Mouse (Mus musculus) liver (tissue): ENCODE measurements around the gene Aoc1.
"Not testable (repeated sequence)": the region's sequence is repeated elsewhere in the genome, so short reads cannot be mapped to it uniquely, and the experiment has no call there.

Experiments
- DNase-seq: peaks from one replicate; pipeline ENCODE4 v3.0.0-alpha.2; 2020; ENCODE audit warnings: mixed read lengths

The Aoc1 gene

DNA sequence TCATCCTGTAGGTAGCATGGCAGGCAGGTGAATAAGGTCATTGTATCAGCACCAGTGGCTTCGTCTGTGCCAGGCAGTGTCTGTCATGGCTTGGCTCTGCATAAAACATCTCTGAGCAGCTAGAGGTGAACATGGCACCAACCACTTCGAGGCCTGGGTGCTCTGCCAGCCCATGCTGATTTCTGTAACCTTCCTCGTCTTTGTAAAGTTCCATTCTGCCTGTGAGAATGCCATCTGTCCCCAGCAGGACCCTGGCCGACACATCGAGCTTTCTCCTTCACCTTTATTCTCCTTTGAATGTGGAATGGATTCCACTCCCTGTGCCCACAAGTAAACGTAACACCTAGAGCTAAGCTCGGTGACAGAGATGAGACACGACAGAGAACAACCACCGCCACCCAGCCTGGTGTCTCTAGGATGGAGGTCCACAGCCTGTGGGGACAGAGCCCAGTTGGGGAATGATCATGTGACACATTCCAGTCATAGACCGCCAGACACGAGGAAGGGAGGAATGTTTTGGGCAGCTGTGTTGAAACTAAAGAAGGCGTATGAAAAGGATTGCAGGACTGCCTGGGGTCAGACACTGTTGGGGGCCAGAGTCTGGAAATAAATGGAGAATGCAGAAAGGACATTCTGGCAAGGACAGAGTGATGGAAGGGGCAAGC, 10.9 kb upstream of the Aoc1 start:
- no peak for DNase-seq

DNA sequence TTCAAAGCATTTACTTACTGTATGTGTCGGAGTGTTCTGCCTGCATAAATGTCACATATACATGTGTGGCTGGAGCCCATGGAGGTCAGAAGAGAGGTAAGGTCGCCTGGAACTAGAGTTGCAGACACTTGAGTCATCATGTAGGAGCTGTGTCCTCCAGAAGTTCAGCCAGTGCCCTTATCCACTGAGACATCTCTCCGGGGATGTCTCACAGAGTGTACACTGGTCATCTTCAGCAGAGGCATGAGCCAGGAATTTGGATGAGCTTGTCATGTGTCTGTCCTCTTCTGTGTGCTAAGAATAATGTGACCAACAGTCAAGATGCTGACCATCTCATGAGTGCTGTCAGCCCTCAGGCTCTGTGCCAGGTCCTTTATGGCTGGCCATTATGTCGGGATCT, 9.9 kb upstream of the Aoc1 start:
- no peak for DNase-seq

DNA sequence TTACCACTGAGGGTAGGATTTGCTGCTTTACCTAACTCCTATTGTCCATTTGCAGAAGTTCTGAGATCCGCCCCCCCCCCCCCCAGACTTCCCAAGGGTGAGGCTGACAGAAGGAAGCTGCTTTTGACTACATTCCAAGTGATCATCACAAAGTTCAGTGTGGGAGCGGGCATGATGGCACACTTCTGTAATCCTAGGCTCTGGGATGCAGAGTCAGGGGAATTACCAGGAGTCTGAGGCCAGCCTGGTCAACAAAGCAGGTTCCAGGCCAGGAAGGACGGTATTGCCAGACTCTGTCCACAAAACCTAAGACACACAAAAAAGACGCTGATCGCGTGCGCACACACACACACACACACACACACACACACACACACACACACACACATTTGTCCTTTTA, 9.2 kb upstream of the Aoc1 start:
- no peak for DNase-seq

DNA sequence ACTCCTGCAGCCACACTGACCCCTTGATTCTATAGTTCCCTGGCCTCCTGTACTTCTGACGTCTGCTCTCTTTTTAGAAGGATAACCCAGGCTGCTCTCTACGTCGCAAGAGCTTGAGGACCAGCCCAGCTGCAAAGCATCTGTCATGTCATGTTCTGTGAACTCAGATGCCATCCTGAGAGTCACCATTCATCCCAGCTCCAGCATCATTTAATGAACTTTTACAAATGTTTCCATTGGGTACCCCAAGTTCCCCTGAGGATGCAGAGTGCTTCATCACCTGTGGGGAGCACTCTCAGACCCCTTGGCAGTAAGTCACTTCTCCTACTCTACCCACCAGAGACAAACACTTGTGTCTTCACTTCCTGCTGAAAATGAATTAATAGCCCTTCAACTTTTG, 8.5 kb upstream of the Aoc1 start:
- DNase-seq = no peak

DNA sequence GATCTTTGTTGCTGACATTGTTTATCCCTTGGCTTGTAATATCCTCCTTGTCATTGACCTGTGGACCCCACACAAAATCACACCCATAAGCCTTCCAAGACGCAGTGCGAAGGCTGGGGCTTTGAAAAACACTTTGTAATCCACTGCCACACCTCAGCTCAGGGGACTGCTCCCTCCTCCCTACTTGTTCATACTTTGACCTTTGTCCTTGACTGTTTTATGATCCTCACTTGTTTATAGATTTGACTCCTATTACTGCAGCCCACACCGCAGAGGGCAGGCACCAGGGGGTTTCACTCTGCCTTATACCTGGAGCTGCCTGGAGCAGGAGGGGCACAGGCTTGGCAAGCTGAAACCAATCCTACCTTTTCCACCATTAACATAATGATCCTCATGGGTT, 8.0 kb upstream of the Aoc1 start:
- no peak for DNase-seq

DNA sequence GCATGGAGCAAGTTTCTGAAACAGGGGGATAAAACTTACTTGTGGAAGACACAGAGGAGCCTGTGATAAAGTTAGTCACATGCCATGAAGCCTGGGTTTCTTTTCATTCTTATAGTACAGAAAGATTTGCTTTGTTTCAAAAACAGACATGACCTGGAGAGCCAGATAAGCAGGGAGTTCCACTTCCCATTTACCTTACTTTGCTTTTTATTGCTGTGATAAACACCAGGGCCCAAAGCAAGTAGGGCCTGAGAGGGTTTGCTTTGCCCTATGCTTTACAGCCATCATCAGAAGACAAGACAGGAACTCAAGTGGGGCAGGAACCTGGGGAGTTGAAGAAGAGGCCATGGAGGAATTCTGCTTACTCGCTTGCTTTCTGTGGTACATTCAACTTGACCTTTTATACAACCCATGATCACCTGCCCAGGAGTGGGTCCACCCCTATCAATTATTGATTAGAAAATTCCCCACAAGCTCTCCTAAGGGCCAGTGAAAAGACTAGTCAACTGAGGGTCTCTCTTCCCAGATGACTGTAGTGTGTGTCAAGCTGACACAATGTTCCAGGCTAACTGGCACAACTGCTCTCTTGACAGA, 7.4 kb upstream of the Aoc1 start:
- DNase-seq = no peak

DNA sequence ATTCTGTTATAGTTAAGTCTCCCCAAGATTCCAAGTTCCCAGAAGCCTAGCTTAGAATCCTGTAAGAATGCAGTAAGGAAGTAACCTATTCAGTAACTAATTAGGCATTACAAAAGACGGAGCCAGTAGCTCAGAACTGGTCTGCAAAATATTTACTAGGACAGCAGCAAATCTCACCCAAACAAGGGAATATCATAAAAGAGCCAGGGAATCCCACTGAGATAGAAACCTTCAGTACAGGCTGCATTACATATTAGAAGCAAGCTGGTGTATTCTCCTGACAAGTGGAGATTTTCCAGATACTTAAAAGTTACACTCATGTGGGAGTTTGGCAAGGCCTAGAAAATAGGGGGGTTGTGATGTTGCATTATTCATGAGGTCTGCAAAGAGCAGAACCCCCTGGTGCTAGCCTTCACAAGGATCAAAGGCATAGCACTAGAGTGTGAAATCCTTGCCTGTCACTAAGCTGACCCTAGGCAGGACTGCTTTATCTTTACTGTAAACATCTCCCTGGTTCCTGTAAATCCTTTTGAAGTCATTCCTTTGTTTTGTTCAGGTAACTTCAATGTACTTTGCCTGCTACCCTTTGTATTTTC, 6.2 kb upstream of the Aoc1 start:
- DNase-seq = not testable (repeated sequence)

DNA sequence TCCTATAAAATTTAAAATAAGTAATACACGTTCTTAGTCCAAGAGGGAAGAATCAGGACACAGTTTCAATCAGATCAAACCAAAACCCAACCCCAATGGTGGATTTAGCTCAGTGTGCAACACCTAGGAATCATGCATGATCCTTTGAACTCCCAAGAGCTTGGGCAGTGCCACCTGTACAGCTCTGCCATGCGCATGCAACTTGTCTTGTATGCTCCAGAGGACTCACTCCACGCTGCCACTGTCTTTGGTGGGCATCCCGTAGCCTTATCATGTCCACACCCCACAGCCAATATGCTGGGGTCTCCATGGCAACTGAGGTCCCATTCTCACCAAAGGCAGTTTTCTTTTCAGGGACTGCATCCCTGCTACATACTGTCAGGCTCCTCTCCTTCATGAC, 5.5 kb upstream of the Aoc1 start:
- no peak for DNase-seq

DNA sequence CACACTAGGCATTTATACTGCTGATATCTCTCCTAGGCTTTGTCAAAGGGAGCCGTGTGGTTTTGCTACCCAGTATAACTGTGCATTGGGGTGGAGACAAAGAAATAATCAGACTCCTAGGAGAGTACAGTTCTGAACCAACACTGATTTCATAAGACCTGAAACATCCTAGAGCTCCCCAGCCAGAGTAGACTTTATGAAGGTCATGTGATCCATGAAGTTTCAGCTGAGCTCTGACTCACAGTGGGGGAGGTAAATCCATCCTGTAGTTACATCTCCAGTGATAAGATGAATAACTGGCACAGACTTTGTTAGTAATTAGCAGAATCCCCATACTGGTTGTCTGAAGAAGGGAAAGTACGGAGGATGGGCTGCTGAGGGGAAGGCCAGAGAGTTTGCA, 2.9 kb upstream of the Aoc1 start:
- no peak for DNase-seq

DNA sequence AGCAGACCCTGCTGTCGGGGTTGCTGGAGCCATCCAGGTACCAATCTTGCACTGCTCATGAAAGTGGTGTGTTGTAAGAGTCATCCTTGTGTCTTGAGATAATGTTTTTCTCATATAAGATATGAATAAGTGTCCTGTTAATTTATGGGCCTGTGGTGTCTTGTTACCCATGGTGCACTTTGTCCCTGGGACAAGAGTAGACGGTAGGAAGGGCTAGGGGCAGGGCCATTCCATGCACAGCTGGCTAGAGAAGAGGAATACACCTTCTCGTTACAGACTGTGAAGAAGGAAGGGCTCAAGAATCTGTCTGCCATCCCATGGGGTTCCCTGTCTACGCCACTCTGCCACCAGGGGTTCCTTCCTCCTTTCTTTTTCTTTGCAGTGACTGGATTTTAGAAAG, 1.9 kb downstream of the Aoc1 start:
- DNase-seq = no peak

DNA sequence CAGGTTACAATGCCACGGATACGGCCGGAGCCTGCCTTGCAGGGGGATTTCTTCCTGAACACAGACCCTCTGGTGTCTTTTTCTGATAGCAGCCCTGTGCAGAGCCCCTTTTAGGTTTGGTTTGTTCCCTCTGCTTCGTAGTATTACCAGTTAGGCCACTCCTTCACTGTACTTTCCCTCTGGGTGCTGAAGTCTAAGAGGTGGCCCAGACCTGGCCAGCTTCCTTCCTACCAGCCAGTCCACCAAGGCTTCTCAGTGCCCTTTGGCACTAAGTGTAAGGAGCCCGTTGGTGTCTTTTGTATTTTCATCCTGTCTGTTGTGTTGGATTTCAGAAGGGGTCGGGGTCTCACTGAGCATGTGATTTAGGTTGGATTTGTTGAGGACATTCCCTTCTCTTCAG, 2.8 kb downstream of the Aoc1 start:
- no peak for DNase-seq

DNA sequence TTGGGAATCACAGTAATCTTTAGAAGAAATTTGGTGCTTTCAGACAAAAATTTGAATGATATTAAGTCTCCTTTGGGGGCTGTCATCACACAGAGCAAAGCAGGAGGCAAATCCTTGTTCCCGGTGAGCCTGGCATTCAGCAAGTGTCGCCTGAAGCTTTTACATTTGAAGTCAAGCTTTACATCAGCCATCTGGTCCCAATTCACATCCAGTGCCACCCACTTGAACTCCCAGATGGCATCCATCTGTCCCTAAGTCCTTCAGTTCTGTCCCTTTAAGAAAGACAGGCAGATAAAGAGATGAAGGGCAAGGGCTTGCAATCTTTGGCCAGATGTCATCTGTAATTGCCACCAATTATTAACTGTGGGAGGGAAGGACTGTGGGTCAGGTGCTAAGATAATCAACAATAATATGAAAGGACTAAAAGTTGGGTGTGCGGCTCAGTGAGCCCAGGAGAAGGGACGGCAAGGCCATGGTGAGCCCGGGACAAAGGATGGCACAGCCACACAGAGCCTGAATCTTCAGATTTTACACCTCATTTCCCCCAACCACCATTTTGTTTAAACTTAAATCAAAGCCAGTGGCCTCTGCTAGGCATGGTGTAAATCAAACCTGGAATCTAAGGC, 3.9 kb downstream of the Aoc1 start:
- no peak for DNase-seq

DNA sequence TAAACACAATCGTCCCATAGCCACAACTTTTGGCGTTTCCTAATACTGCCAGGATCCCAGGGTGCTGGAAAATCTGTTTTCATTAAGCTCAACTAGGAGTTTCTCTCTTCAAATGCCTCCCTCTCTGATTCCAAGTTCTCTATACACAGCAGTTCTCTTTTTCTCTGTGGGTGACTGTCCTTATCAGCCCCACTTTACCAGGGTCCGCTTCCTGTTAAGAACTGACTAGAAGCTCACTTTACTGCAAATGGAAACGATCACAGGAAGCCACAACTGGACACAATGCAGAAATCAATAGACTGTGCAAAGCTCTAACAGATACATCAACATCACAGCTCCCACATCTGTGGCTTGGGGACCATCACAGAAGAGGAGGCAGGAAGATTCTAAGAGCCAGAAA, 21.5 kb downstream of the Aoc1 start:
- peak; percentile 6 for DNase-seq

DNA sequence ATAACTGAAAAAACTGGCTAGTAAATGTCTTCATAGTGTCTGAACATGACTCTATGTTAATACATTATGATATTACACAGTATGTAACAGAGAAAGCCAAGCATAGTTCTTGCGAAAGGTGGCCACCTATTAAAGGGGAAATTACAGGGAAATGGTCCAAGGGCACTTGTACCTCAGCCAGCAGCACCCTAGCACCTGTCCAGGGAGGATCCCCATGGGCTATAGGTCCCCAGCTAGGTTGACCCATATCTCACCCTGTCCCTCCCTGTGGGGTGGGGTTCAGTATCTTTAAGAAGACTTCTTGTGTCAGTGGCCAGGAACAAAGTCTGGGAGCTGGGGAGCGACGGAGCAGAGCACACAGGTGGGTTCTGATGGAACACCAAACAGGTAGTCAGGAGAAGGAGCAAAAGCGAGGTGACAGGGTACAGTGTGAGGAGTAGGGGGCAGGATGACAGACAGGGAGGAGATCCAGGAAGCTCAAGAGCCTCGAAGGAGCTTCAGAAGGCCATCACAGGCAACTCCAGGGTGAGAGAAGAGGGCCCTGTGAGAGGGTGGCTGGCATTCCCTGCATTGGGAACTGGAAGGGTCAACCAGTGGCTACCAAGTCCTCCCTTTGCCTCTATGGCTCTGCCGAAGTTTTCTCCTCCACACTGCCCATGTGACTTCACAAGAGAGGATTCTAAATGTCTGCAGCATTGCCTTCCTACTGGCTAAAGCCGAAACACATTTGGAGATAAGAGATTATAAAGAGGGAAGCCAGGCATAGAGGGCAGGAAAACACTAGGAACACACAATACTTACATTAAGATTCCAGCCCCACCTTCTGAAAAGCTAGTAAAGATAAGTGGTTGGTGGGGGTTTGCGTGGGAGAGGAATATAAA, 22.5 kb downstream of the Aoc1 start:
- DNase-seq = no peak

DNA sequence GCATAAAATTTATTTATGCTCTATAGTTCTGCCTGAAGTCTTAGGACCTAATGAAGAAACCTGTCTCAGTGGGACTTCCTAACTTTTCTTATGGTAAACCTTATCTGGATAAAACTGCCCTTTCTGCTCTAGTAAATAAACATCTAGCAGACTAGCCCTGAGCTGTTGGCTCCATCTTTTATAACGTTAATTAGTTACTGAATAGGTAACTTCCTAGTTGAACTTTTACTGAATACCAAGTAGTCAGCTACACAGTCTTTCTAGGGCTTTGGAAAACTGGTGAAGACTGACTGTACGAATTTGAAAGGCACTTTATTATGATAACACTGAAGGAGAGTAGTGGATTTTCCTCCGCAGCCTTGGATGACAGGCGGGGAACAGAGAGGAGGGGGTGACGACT, 23.2 kb downstream of the Aoc1 start:
- no peak for DNase-seq

DNA sequence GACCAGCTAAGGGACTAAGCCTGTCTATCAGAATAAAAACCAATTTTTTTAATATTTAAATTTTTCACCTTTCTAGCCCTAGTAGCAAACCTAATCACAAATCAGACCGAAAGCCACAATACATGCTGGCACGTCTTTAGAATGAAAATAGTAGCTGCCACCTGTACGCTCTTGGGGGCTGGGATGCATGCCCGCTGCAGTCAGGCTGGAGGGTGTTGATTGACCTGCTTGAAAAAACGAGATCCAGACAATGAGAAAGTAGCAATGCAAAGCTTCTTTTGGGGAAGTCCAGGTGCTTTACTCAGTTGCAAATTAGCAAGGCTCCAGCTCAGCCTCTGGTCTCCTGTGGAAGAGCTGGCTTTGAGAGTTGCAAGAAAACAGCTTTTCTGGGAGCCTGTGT, 24.3 kb downstream of the Aoc1 start:
- DNase-seq = no peak

DNA sequence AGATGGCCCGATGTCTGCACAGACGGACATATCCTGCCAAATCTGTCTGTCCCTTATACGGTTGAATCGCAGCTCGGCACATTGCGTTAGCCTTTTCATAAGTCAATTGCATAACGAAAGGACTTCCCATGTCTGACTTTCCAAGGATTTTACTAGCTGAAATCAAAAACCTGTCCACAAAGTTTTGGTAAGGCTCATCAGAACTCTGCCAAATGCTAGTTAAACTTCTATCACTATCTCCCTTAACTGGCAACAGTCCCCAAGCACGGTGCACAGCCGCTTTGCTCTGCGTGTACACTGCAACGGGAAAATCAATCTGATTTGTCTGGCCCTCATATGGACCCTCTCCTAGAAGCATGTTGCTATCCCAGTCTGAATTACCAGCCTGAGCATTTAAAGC, 28.6 kb downstream of the Aoc1 start:
- DNase-seq = not testable (repeated sequence)

DNA sequence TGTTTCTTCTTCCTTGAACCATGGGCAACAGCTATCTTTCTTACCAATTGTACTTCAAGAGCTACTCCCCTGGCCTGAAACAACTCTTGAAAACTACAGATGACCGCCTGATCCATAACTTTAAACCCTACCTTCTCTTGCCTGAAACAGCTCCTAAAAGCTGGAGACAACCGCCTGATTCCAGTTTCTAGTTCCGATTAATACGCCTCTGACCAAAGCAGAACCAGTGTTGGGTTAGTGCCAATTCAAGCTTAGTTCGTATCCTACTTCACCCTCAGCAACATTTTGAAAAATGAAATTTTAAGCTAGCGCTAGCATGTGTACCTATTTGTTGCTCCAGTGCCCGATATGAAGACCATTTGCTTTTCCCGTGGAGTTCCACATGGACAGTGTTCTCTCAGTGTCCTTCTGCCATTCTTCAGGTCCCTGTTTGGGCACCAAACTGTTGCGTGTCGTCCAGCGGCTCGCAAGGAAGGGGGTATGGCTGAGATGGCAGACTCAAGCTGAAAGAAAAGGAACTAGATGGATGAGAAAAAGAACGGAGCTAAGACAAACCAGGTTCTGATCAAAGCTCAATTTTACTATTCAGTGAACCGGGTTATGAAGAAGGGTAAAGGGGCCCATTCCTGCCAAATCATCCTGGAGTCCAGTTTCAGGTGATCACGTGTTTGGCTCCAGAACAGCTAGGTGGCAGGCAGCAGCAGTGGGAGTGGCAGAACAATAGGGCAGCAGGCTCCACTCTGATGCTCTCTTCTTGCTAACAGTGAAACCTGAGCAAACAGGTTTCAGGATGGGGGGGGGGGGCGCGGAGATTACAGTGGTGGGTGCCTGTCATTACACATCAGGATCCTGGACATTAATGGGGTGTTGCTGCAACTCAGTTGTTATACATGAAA, 30.1 kb downstream of the Aoc1 start:
- no peak for DNase-seq

DNA sequence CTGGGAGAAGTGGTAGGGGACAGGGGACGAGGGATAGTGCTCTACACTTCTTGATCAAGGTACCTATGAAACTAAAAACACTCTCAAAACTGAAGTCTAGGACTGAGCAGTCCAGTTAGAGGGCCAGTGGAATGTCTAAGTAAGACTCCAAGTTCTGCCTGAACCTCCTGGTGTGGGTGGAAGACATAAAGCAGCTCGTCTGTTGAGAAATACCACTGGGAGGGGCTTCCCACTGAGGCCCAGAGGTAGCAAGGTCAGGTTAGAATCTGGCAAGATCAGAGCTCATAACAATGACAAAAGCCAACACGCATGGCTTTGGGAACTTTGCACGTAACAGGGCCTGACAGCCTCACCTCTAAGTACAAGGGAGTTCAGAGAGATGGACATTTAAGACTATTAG, 30.7 kb downstream of the Aoc1 start:
- no peak for DNase-seq

DNA sequence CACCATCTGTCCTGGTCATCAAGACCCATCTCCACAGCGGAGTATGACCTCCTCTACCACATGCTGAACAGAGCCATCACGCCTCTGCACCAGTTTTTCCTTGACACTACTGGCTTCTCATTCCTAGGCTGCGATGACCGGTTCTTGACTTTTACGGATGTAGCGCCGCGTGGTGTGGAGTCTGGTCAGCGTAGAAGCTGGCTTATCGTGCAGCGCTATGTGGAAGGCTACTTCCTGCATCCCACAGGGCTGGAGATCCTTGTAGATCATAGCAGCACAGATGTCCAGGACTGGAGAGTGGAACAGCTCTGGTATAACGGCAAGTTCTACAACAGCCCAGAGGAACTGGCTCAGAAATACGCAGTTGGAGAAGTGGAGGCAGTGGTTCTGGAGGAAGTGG, 32.9 kb downstream of the Aoc1 start:
- DNase-seq = no peak

DNA sequence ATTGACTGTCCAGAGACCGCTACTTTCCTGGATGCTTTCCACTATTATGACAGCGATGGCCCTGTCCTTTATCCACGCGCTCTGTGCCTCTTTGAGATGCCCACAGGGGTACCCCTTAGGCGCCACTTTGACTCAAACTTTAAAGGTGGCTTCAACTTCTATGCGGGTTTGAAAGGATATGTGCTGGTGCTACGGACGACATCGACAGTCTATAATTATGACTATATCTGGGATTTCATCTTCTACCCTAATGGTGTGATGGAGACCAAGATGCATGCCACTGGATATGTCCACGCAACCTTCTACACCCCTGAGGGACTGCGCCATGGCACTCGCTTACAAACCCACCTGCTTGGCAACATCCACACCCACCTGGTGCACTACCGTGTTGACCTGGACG, 33.7 kb downstream of the Aoc1 start:
- no peak for DNase-seq

DNA sequence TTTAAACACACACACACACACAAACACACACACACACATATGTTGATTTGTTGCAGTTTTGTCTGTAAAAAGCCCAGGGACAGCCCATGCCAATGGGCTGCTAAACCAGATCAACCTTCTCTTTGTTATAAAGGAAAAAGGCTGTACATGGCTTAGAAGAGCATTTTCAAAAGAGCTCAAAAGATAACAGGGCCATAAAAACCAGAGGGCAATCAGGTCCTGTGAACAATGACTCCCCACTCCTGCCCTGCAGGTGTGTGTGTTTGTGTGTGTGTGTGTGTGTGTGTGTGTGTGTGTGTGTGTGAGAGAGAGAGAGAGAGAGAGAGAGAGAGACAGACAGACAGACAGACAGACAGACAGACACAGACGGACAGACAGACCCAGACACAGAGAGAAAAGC, 36.5 kb downstream of the Aoc1 start:
- no peak for DNase-seq
